Mouse (Mus musculus) neural tube, embryonic 12.5 days (tissue): ENCODE results near the gene Disp3. TPM values are rescaled to one million over a fixed set of nuclear protein-coding genes. Genes with fewer than 3 reads are reported as not detected.
A peak's percentile ranks its signal among the peaks of the same experiment; 100 is the strongest.

Experiments used
- ATAC-seq: fragments of 200-750 bp; cut with Nextera tagmentation; 2 replicates; pipeline ENCODE4 v1.8.0; 2017; ENCODE audit warnings: low read depth, mild to moderate bottlenecking, moderate TSS enrichment, moderate library complexity; ENCODE audit not compliant: low FRiP score
- H3K27ac ChIP-seq: fragments of 300-500 bp; sonication (generic); 2 replicates; pipeline ENCODE4 v1.5.1; 2016
- H3K27me3 ChIP-seq: fragments of 300-500 bp; sonication (generic); replicated peaks from 2 replicates; pipeline ENCODE4 v1.6.1; 2016; ENCODE audit warnings: mild to moderate bottlenecking
- H3K36me3 ChIP-seq: fragments of 300-500 bp; sonication (generic); 2 replicates; pipeline ENCODE4 v1.6.1; 2016; ENCODE audit warnings: mild to moderate bottlenecking
- H3K4me1 ChIP-seq: fragments of 300-500 bp; sonication (generic); 2 replicates; pipeline ENCODE4 v1.6.1; 2016
- H3K4me2 ChIP-seq: fragments of 300-500 bp; sonication (generic); replicated peaks from 2 replicates; pipeline ENCODE4 v1.6.1; 2016; ENCODE audit warnings: mild to moderate bottlenecking
- H3K4me3 ChIP-seq: fragments of 300-500 bp; sonication (generic); 2 replicates; pipeline ENCODE4 v1.5.1; 2016
- H3K9ac ChIP-seq: fragments of 300-500 bp; sonication (generic); 2 replicates; pipeline ENCODE4 v1.6.1; 2016; ENCODE audit warnings: mild to moderate bottlenecking
- H3K9me3 ChIP-seq: fragments of 300-500 bp; sonication (generic); 2 replicates; pipeline ENCODE4 v1.6.1; 2016; ENCODE audit warnings: mild to moderate bottlenecking
- WGBS: fragments of 180-500 bp; shearing (Covaris S2); methylation state at CpG from one replicate; pipeline ENCODE4 v1.1.7; 2016; 5-methylcytosine and 5-hydroxymethylcytosine counted together
- polyA plus RNA-seq: library from polyadenylated mRNA; unstranded; fragments of >200 nt; fragmentation: Nextera tagmentation; extraction: Ambion mirVana; gene quantifications from 2 replicates; pipeline ENCODE4 v1.2.1, GENCODE M21; 2016

Gene Disp3
- polyA plus RNA-seq, 1 experiment from 2014 or later = 17.7 TPM

GRCm38 (mm10) chr4:148238919-148239318 lies 48.8 kb downstream of the Disp3 start:
- WGBS = 58% methylated on average over 6 of the region's 6 CpGs
- ATAC-seq = no peak
- no peak overlapping the region for H3K4me2 ChIP-seq
- H3K9me3 ChIP-seq = no peaks in the 10 kb centered on the region
- H3K4me1 ChIP-seq = peaks cover 18% of the 10 kb centered on the region; the same call in 1 of the 2 replicates
- no peak overlapping the region for H3K9ac ChIP-seq
- H3K36me3 ChIP-seq = peaks cover 42% of the 10 kb centered on the region
- H3K4me3 ChIP-seq = no peak overlapping the region
- H3K27ac ChIP-seq = no peak overlapping the region
- H3K27me3 ChIP-seq = 0 out of 2 replicates have a peak, but pooled peaks cover 2% of the 10 kb centered on the region

- H3K9ac ChIP-seq = no peak overlapping the region
- 54% methylated on average over 9 of the region's 9 CpGs for WGBS
- 0 out of 2 replicates have a peak, but pooled peaks cover 3% of the 10 kb centered on the region for H3K27me3 ChIP-seq
- no peak overlapping the region for H3K27ac ChIP-seq
- no peaks in the 10 kb centered on the region for H3K9me3 ChIP-seq
- no peak overlapping the region for H3K4me3 ChIP-seq
- ATAC-seq = no peak
- H3K36me3 ChIP-seq = peaks cover 35% of the 10 kb centered on the region
- no peak overlapping the region for H3K4me2 ChIP-seq
- peaks cover 18% of the 10 kb centered on the region; the same call in 1 of the 2 replicates for H3K4me1 ChIP-seq
These were observed 49.5 kb downstream of the Disp3 start for GRCm38 (mm10) chr4:148238218-148238617.

GRCm38 (mm10) chr4:148236664-148237063 lies 51.1 kb downstream of the Disp3 start:
- H3K9ac ChIP-seq = no peak overlapping the region
- peaks cover 20% of the 10 kb centered on the region for H3K36me3 ChIP-seq
- H3K27me3 ChIP-seq = 0 out of 2 replicates have a peak, but pooled peaks cover 3% of the 10 kb centered on the region
- H3K27ac ChIP-seq = no peak overlapping the region
- H3K4me2 ChIP-seq = no peak overlapping the region
- H3K4me3 ChIP-seq = no peak overlapping the region
- WGBS = 59% methylated on average over 8 of the region's 8 CpGs
- ATAC-seq = no peak
- peaks cover 18% of the 10 kb centered on the region; the same call in 1 of the 2 replicates for H3K4me1 ChIP-seq
- H3K9me3 ChIP-seq = no peaks in the 10 kb centered on the region

GRCm38 (mm10) chr4:148233061-148233460 lies 54.7 kb downstream of the Disp3 start:
- Histone ChIP-seq H3K4me1 (peaks cover 7% of the 10 kb centered on the region; the same call in 1 of the 2 replicates), H3K27me3 (0 out of 2 replicates have a peak, but pooled peaks cover 3% of the 10 kb centered on the region), H3K9me3 (no peaks in the 10 kb centered on the region), H3K4me2 (no peak overlapping the region), H3K4me3 (no peak overlapping the region), H3K36me3 (no peaks in the 10 kb centered on the region), H3K9ac (no peak overlapping the region), H3K27ac (no peak overlapping the region)
- no peak for ATAC-seq
- 79% methylated on average over 9 of the region's 9 CpGs for WGBS

GRCm38 (mm10) chr4:148232615-148233014 lies 55.1 kb downstream of the Disp3 start:
- peak; percentile 42; the same call in 1 of the 2 replicates for ATAC-seq
- Histone ChIP-seq H3K27ac (no peak overlapping the region), H3K4me3 (no peak overlapping the region)

GRCm38 (mm10) chr4:148232124-148232523 lies 55.6 kb downstream of the Disp3 start:
- H3K27me3 ChIP-seq = 0 out of 2 replicates have a peak, but pooled peaks cover 3% of the 10 kb centered on the region
- H3K9me3 ChIP-seq = no peaks in the 10 kb centered on the region
- H3K4me3 ChIP-seq = no peak overlapping the region
- no peak overlapping the region for H3K9ac ChIP-seq
- no peaks in the 10 kb centered on the region for H3K4me1 ChIP-seq
- H3K27ac ChIP-seq = no peak overlapping the region
- WGBS = 65% methylated on average over 4 of the region's 4 CpGs
- H3K36me3 ChIP-seq = no peaks in the 10 kb centered on the region
- H3K4me2 ChIP-seq = no peak overlapping the region
- ATAC-seq = no peak

More at GRCm38 (mm10) chr4:148232615-148233014, 55.1 kb downstream of the Disp3 start:
- H3K4me2 ChIP-seq = no peak overlapping the region
- peaks cover 2% of the 10 kb centered on the region; the same call in 1 of the 2 replicates for H3K4me1 ChIP-seq
- no peak overlapping the region for H3K9ac ChIP-seq
- 62% methylated on average over 10 of the region's 10 CpGs for WGBS
- 0 out of 2 replicates have a peak, but pooled peaks cover 3% of the 10 kb centered on the region for H3K27me3 ChIP-seq
- H3K36me3 ChIP-seq = no peaks in the 10 kb centered on the region
- H3K9me3 ChIP-seq = no peaks in the 10 kb centered on the region

- WGBS = 9% methylated on average over 16 of the region's 16 CpGs
- peaks cover 2% of the 10 kb centered on the region; the same call in 1 of the 2 replicates for H3K4me1 ChIP-seq
- H3K27ac ChIP-seq = no peak overlapping the region
- ATAC-seq = no peak
- H3K4me2 ChIP-seq = no peak overlapping the region
- H3K4me3 ChIP-seq = no peak overlapping the region
- H3K9me3 ChIP-seq = no peaks in the 10 kb centered on the region
- H3K36me3 ChIP-seq = no peaks in the 10 kb centered on the region
- no peak overlapping the region for H3K9ac ChIP-seq
- 0 out of 2 replicates have a peak, but pooled peaks cover 3% of the 10 kb centered on the region for H3K27me3 ChIP-seq
These were observed 58.1 kb downstream of the Disp3 start for GRCm38 (mm10) chr4:148229646-148230045.

- 49% methylated on average over 10 of the region's 10 CpGs for WGBS
These were observed 64.8 kb downstream of the Disp3 start for GRCm38 (mm10) chr4:148222983-148223382.

GRCm38 (mm10) chr4:148220656-148221055 lies 67.1 kb downstream of the Disp3 start:
- peaks cover 13% of the 10 kb centered on the region for H3K4me1 ChIP-seq
- no peak overlapping the region for H3K4me2 ChIP-seq
- no peak overlapping the region for H3K27ac ChIP-seq
- peaks cover 15% of the 10 kb centered on the region for H3K27me3 ChIP-seq
- H3K36me3 ChIP-seq = no peaks in the 10 kb centered on the region
- H3K9me3 ChIP-seq = no peaks in the 10 kb centered on the region
- ATAC-seq = no peak
- H3K4me3 ChIP-seq = no peak overlapping the region
- 7% methylated on average over 10 of the region's 10 CpGs for WGBS
- no peak overlapping the region for H3K9ac ChIP-seq

More at GRCm38 (mm10) chr4:148222983-148223382, 64.8 kb downstream of the Disp3 start:
- Histone ChIP-seq H3K27me3 (peaks cover 15% of the 10 kb centered on the region), H3K27ac (no peak overlapping the region), H3K4me1 (peaks cover 13% of the 10 kb centered on the region), H3K36me3 (no peaks in the 10 kb centered on the region), H3K9me3 (no peaks in the 10 kb centered on the region), H3K9ac (no peak overlapping the region), H3K4me2 (no peak overlapping the region), H3K4me3 (no peak overlapping the region)
- ATAC-seq = no peak

GRCm38 (mm10) chr4:148218238-148218637 lies 69.5 kb downstream of the Disp3 start:
- Histone ChIP-seq H3K9ac (no peak overlapping the region), H3K27ac (no peak overlapping the region), H3K4me1 (peaks cover 27% of the 10 kb centered on the region), H3K36me3 (no peaks in the 10 kb centered on the region), H3K4me2 (peak overlapping the region; percentile 16; the same call in 1 of the 2 replicates), H3K27me3 (peaks cover 12% of the 10 kb centered on the region), H3K4me3 (no peak overlapping the region), H3K9me3 (no peaks in the 10 kb centered on the region)
- WGBS = 7% methylated on average over 10 of the region's 10 CpGs
- ATAC-seq = 0 out of 2 replicates have a peak, but pooled peaks have one; percentile 25

GRCm38 (mm10) chr4:148215264-148215900 lies 72.4 kb downstream of the Disp3 start:
- H3K27ac ChIP-seq = no peak overlapping the region
- H3K4me2 ChIP-seq = no peak overlapping the region
- H3K4me1 ChIP-seq = peaks cover 22% of the 10 kb centered on the region
- WGBS = 54% methylated on average over 11 of the region's 11 CpGs
- H3K9me3 ChIP-seq = no peaks in the 10 kb centered on the region
- H3K27me3 ChIP-seq = no peaks in the 10 kb centered on the region; the same call in 1 of the 2 replicates
- ATAC-seq = no peak
- no peak overlapping the region for H3K9ac ChIP-seq
- H3K36me3 ChIP-seq = no peaks in the 10 kb centered on the region
- no peak overlapping the region for H3K4me3 ChIP-seq

GRCm38 (mm10) chr4:148214460-148215136 lies 73.2 kb downstream of the Disp3 start:
- Histone ChIP-seq H3K4me2 (no peak overlapping the region), H3K36me3 (no peaks in the 10 kb centered on the region), H3K27ac (no peak overlapping the region), H3K4me3 (no peak overlapping the region), H3K9ac (no peak overlapping the region), H3K4me1 (peaks cover 22% of the 10 kb centered on the region), H3K9me3 (no peaks in the 10 kb centered on the region), H3K27me3 (no peaks in the 10 kb centered on the region; the same call in 1 of the 2 replicates)
- ATAC-seq = 0 out of 2 replicates have a peak, but pooled peaks have one; percentile 34
- whole genome bisulfite sequencing = 56% methylated on average over 5 of the region's 5 CpGs
